Mouse (Mus musculus): ENCODE measurements around the gene Khdc1a.

Khdc1a gene

DNA sequence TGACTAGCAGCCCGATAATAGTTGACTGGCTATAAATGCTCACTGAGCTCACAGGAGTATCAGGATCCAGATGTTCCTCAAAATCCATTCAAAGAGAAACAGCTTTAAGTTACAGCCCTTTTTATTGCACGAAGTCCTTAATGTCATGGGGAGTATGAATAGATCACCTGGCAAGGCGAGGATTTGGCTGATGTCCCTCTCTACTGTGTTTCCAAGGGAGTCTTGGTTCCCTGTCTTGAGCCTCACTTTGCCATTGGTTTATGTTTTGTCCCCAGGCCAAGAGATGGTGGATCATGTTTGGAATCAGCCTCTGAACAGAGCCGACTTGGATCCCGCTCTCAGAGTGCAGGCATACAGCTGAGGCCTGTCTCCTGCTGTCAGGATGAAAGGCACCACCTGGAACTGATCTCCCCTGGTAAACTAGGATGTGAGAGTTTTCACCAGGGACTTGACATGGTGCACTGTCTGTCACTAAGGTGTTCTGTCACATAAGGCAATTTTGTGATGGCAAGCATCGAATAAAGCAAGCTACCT lies 41.8 kb downstream of the Khdc1a start:
- no peak for DNase-seq (ENCODE audit: low read depth in 2 of 2, low spot score in 2 of 2)

Data from CD8-positive naive resting alpha-beta T cell, adult 2 months (primary cell).